Mouse (Mus musculus): ENCODE data around the gene Kif1c. TPM values are rescaled to one million over a fixed set of nuclear protein-coding genes. Genes with fewer than 3 reads are reported as not detected.

The Kif1c gene
- polyA plus RNA-seq, 1 experiment from 2014 or later: 0.79 TPM

- Histone ChIP-seq H3K36me3 (replicated peaks) (no peaks in the 10 kb centered on the region), H3K4me1 (replicated peaks) (peaks cover 27% of the 10 kb centered on the region), H3K27ac (replicated peaks) (no peak overlapping the region), H3K27me3 (peaks cover 56% of the 10 kb centered on the region), H3K4me2 (peak overlapping the region; percentile 95), H3K9ac (no peak overlapping the region), H3K9me3 (replicated peaks) (no peaks in the 10 kb centered on the region), H3K4me3 (replicated peaks) (no peak overlapping the region)
- WGBS (ENCODE audit: insufficient replicate concordance): 51% methylated on average over 2 of the region's 2 CpGs
- ATAC-seq (ENCODE audit: insufficient read depth): no peak
These were observed 1.3 kb upstream of the Kif1c start for GRCm38 (mm10) chr11:70699051-70699450.

DNA sequence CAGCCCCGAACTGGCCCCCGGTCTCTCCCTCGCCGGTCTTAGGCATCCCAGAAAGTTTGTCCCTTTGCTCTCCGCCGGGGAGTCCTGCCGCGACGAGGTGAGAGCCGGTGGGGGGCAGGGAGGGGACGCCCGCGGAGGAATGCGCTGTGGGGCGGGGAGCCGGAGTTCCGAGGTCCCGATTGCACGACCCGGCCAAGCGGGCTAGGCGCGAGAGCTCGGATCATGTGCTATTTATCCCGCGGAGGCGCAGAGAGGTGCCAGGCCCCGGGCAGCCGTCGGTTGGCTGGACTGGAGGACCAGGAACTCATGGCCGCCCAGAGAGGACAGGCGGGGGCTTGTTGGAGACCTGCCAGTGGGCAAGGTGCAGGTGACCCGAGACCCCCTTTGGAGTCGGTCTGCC is 265 bp downstream of the Kif1c start:
- Histone ChIP-seq H3K4me2 (peak overlapping the region; percentile 95), H3K36me3 (replicated peaks) (peaks cover 11% of the 10 kb centered on the region; the same call in 1 of the 2 replicates), H3K27me3 (peaks cover 52% of the 10 kb centered on the region), H3K27ac (replicated peaks) (peak overlapping the region; percentile 84), H3K4me3 (replicated peaks) (peak overlapping the region; percentile 75), H3K4me1 (replicated peaks) (peaks cover 29% of the 10 kb centered on the region), H3K9ac (peak overlapping the region; percentile 67), H3K9me3 (replicated peaks) (no peaks in the 10 kb centered on the region)
- peak; percentile 33 for ATAC-seq (ENCODE audit: insufficient read depth)
- under 1% methylated on average over 34 of the region's 34 CpGs for WGBS (ENCODE audit: insufficient replicate concordance)

DNA sequence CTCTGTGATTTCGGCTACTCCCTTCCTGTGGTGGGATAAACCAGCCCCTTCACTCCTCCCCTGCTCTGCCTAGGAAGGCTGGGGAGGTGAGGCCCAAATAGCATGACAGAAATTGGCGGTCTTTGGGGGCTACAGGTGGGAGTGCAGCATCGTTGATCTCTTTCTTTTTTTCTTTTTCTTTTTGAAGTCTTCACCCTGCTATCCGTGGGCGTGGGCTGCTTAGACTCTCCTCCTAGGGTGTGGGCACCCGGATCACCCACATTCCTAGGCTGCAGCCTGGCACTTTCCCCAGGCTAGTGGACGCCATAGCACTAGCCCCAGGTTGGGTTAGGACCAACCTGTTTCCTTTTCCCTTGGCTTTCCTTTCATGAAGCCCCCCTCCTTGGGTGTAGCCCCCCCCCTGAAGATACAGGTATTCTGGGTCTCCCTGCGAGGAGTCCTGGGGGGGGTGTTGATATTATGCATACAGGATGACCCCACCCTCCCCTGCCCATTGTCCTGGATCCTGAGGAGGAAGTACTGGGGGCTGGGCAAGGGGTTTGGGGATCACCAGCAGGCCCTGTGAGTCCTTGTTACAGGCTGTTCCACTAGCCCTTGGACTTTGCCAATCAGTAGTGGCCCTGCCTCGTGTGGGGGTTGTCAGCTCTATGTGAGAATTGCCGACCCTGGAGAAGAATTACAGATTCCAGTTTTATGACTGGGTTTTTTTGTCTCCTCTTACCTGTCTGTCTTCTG is 1.0 kb downstream of the Kif1c start:
- WGBS (ENCODE audit: insufficient replicate concordance): 16% methylated on average over 10 of the region's 10 CpGs
- ATAC-seq (ENCODE audit: insufficient read depth): no peak
- peak overlapping the region; percentile 84 for H3K27ac ChIP-seq (replicated peaks)

DNA sequence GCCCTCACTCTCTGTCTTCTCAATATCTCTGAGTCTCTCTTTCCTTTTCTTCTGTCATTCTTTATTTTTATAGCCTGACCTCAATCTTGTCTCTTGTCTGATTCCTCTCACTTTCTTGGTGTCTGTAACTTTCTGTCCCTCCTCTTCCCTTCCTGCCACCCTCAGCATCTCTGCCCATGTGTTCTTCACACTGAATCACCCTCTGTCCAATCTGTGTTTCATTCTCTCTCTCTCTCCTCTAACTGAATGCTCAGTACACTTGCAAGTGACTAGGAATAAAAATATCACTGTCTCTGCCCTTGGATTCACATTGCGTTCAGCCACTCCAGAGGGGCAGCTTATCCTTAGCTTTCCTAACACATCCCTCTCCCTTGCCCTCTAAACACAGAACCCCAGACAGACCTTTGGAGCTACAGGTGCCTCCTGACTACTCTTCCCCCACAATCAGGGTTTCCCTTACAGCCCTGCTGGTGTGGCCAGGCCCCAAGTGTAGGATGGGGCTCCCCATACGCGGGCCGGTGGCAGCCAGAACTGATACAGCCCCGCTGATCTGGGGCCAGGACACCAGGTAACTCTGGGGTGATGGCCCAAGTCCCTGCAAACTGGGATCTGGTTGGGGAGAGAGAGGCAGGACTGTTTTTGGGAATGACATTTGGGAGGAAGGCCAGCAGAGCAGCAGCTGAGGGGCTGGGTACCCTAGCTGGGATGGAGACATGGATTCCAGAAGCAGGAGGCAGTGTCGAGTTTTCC is 1.8 kb downstream of the Kif1c start:
- Histone ChIP-seq H3K27me3 (peaks cover 41% of the 10 kb centered on the region), H3K36me3 (replicated peaks) (peaks cover 26% of the 10 kb centered on the region), H3K4me2 (peak overlapping the region; percentile 95), H3K9ac (no peak overlapping the region), H3K9me3 (replicated peaks) (no peaks in the 10 kb centered on the region), H3K4me1 (replicated peaks) (peaks cover 34% of the 10 kb centered on the region), H3K27ac (replicated peaks) (0 out of 2 replicates have a peak overlapping the region, but pooled peaks have one; percentile 20), H3K4me3 (replicated peaks) (0 out of 2 replicates have a peak overlapping the region, but pooled peaks have one; percentile 4)
- ATAC-seq (ENCODE audit: insufficient read depth): no peak
- 66% methylated on average over 6 of the region's 6 CpGs for WGBS (ENCODE audit: insufficient replicate concordance)

More for the DNA sequence above, 1.0 kb downstream of the Kif1c start:
- Histone ChIP-seq H3K9ac (peak overlapping the region; percentile 67), H3K9me3 (replicated peaks) (no peaks in the 10 kb centered on the region), H3K27me3 (peaks cover 48% of the 10 kb centered on the region), H3K4me1 (replicated peaks) (peaks cover 34% of the 10 kb centered on the region), H3K4me3 (replicated peaks) (peak overlapping the region; percentile 75), H3K4me2 (peak overlapping the region; percentile 95), H3K36me3 (replicated peaks) (peaks cover 18% of the 10 kb centered on the region)

- peaks cover 38% of the 10 kb centered on the region for H3K27me3 ChIP-seq
- no peak for ATAC-seq (ENCODE audit: insufficient read depth)
- 73% methylated on average over 6 of the region's 6 CpGs for WGBS (ENCODE audit: insufficient replicate concordance)
- no peaks in the 10 kb centered on the region for H3K9me3 ChIP-seq (replicated peaks)
- no peak overlapping the region for H3K4me3 ChIP-seq (replicated peaks)
- no peak overlapping the region for H3K9ac ChIP-seq
- H3K27ac ChIP-seq (replicated peaks): no peak overlapping the region
- H3K36me3 ChIP-seq (replicated peaks): peaks cover 26% of the 10 kb centered on the region
- H3K4me2 ChIP-seq: peak overlapping the region; percentile 95
- H3K4me1 ChIP-seq (replicated peaks): peaks cover 34% of the 10 kb centered on the region
These were observed 2.4 kb downstream of the Kif1c start for GRCm38 (mm10) chr11:70702781-70703180.

- H3K4me2 ChIP-seq: no peak overlapping the region
- H3K27ac ChIP-seq (replicated peaks): no peak overlapping the region
- H3K4me1 ChIP-seq (replicated peaks): peaks cover 15% of the 10 kb centered on the region
- ATAC-seq (ENCODE audit: insufficient read depth): no peak
- H3K4me3 ChIP-seq (replicated peaks): no peak overlapping the region
- no peak overlapping the region for H3K9ac ChIP-seq
- 54% methylated on average over 3 of the region's 3 CpGs for WGBS (ENCODE audit: insufficient replicate concordance)
- H3K36me3 ChIP-seq (replicated peaks): peaks cover 28% of the 10 kb centered on the region
- H3K9me3 ChIP-seq (replicated peaks): no peaks in the 10 kb centered on the region
- H3K27me3 ChIP-seq: peaks cover 18% of the 10 kb centered on the region
These were observed 5.8 kb downstream of the Kif1c start for GRCm38 (mm10) chr11:70706127-70706526.

- H3K9ac ChIP-seq: no peak overlapping the region
- no peak overlapping the region for H3K27ac ChIP-seq (replicated peaks)
- H3K27me3 ChIP-seq: peaks cover 8% of the 10 kb centered on the region; the same call in 1 of the 2 replicates
- H3K36me3 ChIP-seq (replicated peaks): peaks cover 24% of the 10 kb centered on the region
- H3K4me3 ChIP-seq (replicated peaks): no peak overlapping the region
- 70% methylated on average over 10 of the region's 10 CpGs for WGBS (ENCODE audit: insufficient replicate concordance)
- H3K9me3 ChIP-seq (replicated peaks): no peaks in the 10 kb centered on the region
- H3K4me1 ChIP-seq (replicated peaks): 0 out of 2 replicates have a peak, but pooled peaks cover 2% of the 10 kb centered on the region
- no peak overlapping the region for H3K4me2 ChIP-seq
- no peak for ATAC-seq (ENCODE audit: insufficient read depth)
These were observed 10.7 kb downstream of the Kif1c start for GRCm38 (mm10) chr11:70711026-70711425.

DNA sequence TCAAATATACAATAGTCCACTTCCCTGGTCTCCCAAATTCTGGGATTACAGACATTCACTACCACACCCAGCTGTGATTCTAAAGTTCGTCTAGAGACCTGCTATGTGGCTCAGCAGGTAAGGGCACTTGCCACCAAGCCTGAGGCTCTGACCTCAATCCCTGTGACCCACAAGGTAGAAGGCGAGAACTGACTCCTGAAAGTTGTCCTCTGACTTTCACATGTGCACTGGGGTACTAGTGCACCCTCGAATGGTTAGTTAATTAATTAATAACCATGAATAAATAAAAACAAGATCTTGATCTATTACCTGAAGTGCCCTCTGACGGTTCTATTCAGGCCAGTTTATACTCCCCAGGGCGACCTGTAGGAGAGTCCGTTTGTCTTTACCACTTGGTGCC is 12.9 kb downstream of the Kif1c start:
- WGBS (ENCODE audit: insufficient replicate concordance): 59% methylated on average over 6 of the region's 6 CpGs
- Histone ChIP-seq H3K9ac (no peak overlapping the region), H3K4me1 (replicated peaks) (no peaks in the 10 kb centered on the region), H3K27ac (replicated peaks) (no peak overlapping the region), H3K36me3 (replicated peaks) (peaks cover 18% of the 10 kb centered on the region; the same call in 1 of the 2 replicates), H3K4me3 (replicated peaks) (no peak overlapping the region), H3K27me3 (0 out of 2 replicates have a peak, but pooled peaks cover 8% of the 10 kb centered on the region), H3K9me3 (replicated peaks) (no peaks in the 10 kb centered on the region), H3K4me2 (no peak overlapping the region)
- ATAC-seq (ENCODE audit: insufficient read depth): no peak

- Histone ChIP-seq H3K36me3 (replicated peaks) (peaks cover 25% of the 10 kb centered on the region), H3K9me3 (replicated peaks) (no peaks in the 10 kb centered on the region), H3K4me2 (no peak overlapping the region), H3K4me1 (replicated peaks) (no peaks in the 10 kb centered on the region; the same call in 1 of the 2 replicates), H3K27ac (replicated peaks) (no peak overlapping the region), H3K4me3 (replicated peaks) (no peak overlapping the region), H3K9ac (no peak overlapping the region), H3K27me3 (0 out of 2 replicates have a peak, but pooled peaks cover 8% of the 10 kb centered on the region)
- 67% methylated on average over 6 of the region's 6 CpGs for WGBS (ENCODE audit: insufficient replicate concordance)
- ATAC-seq (ENCODE audit: insufficient read depth): no peak
These were observed 15.5 kb downstream of the Kif1c start for GRCm38 (mm10) chr11:70715832-70716231.

- Histone ChIP-seq H3K4me3 (replicated peaks) (no peak overlapping the region), H3K36me3 (replicated peaks) (peaks cover 22% of the 10 kb centered on the region), H3K9me3 (replicated peaks) (no peaks in the 10 kb centered on the region), H3K9ac (no peak overlapping the region), H3K4me2 (no peak overlapping the region), H3K27ac (replicated peaks) (no peak overlapping the region), H3K4me1 (replicated peaks) (no peaks in the 10 kb centered on the region; the same call in 1 of the 2 replicates), H3K27me3 (peaks cover 4% of the 10 kb centered on the region; the same call in 1 of the 2 replicates)
- 45% methylated on average over 5 of the region's 5 CpGs for WGBS (ENCODE audit: insufficient replicate concordance)
- ATAC-seq (ENCODE audit: insufficient read depth): no peak
These were observed 18.1 kb downstream of the Kif1c start for GRCm38 (mm10) chr11:70718481-70718880.

- no peak for ATAC-seq (ENCODE audit: insufficient read depth)
- Histone ChIP-seq H3K9me3 (replicated peaks) (no peaks in the 10 kb centered on the region), H3K4me1 (replicated peaks) (no peaks in the 10 kb centered on the region; the same call in 1 of the 2 replicates), H3K4me2 (no peak overlapping the region), H3K27me3 (no peaks in the 10 kb centered on the region; the same call in 1 of the 2 replicates), H3K27ac (replicated peaks) (no peak overlapping the region), H3K36me3 (replicated peaks) (peaks cover 41% of the 10 kb centered on the region), H3K4me3 (replicated peaks) (no peak overlapping the region), H3K9ac (no peak overlapping the region)
- 27% methylated on average over 3 of the region's 3 CpGs for WGBS (ENCODE audit: insufficient replicate concordance)
These were observed 20.2 kb downstream of the Kif1c start for GRCm38 (mm10) chr11:70720567-70720966.
